Mouse (Mus musculus) MEL (cell line): ENCODE results near the gene Zbtb37. TPM values are rescaled to one million over a fixed set of nuclear protein-coding genes. Genes with fewer than 3 reads are reported as not detected.

Experiments
- DNase-seq: peaks from one replicate; pipeline ENCODE4 v3.0.0; 2011; ENCODE audit warnings: low read depth, low spot score
- H3K27ac ChIP-seq: 2 replicates; pipeline ENCODE4 v1.5.1; 2012; ENCODE audit warnings: low read depth, mild to moderate bottlenecking, control low read depth, low read length, moderate library complexity; ENCODE audit not compliant: control insufficient read depth
- H3K27me3 ChIP-seq, 2 experiments: fragments of 150-350 bp in 1 of 2; sonication (generic) in 1 of 2; 2 replicates each; pipeline ENCODE4 v1.6.1; 2012; ENCODE audit warnings: low read length in 2 of 2, mild to moderate bottlenecking in 2 of 2, improper control_type of control experiment in 1 of 2, moderate library complexity in 1 of 2; ENCODE audit not compliant: insufficient read depth in 2 of 2, control insufficient read depth in 1 of 2
- H3K36me3 ChIP-seq, 2 experiments: 2 replicates each; pipeline ENCODE4 v1.6.1; 2012 to 2014; ENCODE audit warnings: low read length in 2 of 2, improper control_type of control experiment in 1 of 2, inconsistent platforms in 1 of 2, mild to moderate bottlenecking in 1 of 2; ENCODE audit not compliant: insufficient read depth in 2 of 2, control insufficient read depth in 1 of 2
- H3K4me1 ChIP-seq, 2 experiments: fragments of 150-350 bp in 1 of 2; sonication (generic) in 1 of 2; 2 replicates each; pipeline ENCODE4 v1.6.1; 2012; ENCODE audit warnings: low read length in 2 of 2, improper control_type of control experiment in 1 of 2, mild to moderate bottlenecking in 1 of 2; ENCODE audit not compliant: insufficient read depth in 2 of 2, control insufficient read depth in 1 of 2
- H3K4me3 ChIP-seq, 2 experiments: fragments of 150-350 bp in 1 of 2; sonication (generic) in 1 of 2; 2 replicates each; pipeline ENCODE4 v1.5.1; 2012; ENCODE audit warnings: low read depth in 2 of 2, low read length in 2 of 2, mild to moderate bottlenecking in 2 of 2, moderate library complexity in 2 of 2, control low read depth in 1 of 2, improper control_type of control experiment in 1 of 2; ENCODE audit not compliant: control insufficient read depth in 1 of 2, insufficient read depth in 1 of 2
- H3K79me2 ChIP-seq: 2 replicates; pipeline ENCODE4 v1.6.1; 2012; ENCODE audit warnings: mild to moderate bottlenecking, low read length, moderate library complexity; ENCODE audit not compliant: control insufficient read depth, poor library complexity, insufficient read depth
- H3K9ac ChIP-seq: 2 replicates; pipeline ENCODE4 v1.6.1; 2012; ENCODE audit warnings: low read depth, mild to moderate bottlenecking, control low read depth, low read length, moderate library complexity; ENCODE audit not compliant: control insufficient read depth, poor library complexity, severe bottlenecking
- H3K9me3 ChIP-seq: fragments of 150-350 bp; sonication (generic); replicated peaks from 2 replicates; pipeline ENCODE4 v1.6.1; 2012; ENCODE audit warnings: mild to moderate bottlenecking, low read length, improper control_type of control experiment, moderate library complexity; ENCODE audit not compliant: insufficient read depth
- CHD1 ChIP-seq: IDR thresholded peaks from 2 replicates; pipeline ENCODE4 v1.6.1; 2012; ENCODE audit warnings: low read depth, mild to moderate bottlenecking, inconsistent platforms, low read length, improper control_type of control experiment
- EP300 ChIP-seq, 2 experiments: IDR thresholded peaks; 2 replicates each; pipeline ENCODE4 v1.6.1; 2011; ENCODE audit warnings: improper control_type of control experiment in 2 of 2, low read length in 2 of 2, low read depth in 1 of 2, mild to moderate bottlenecking in 1 of 2
- ETS1 ChIP-seq: IDR thresholded peaks from 2 replicates; pipeline ENCODE4 v1.6.1; 2012; ENCODE audit warnings: low read depth, mild to moderate bottlenecking, inconsistent platforms, low read length, improper control_type of control experiment, moderate library complexity
- GATA1 ChIP-seq: IDR thresholded peaks from 2 replicates; pipeline ENCODE4 v1.6.1; 2011; ENCODE audit warnings: low read depth, low read length, improper control_type of control experiment
- HCFC1 ChIP-seq: IDR thresholded peaks from 2 replicates; pipeline ENCODE4 v1.6.1; 2012; ENCODE audit warnings: low read depth, mild to moderate bottlenecking, inconsistent platforms, low read length, improper control_type of control experiment, moderate library complexity
- JUND ChIP-seq: IDR thresholded peaks from 2 replicates; pipeline ENCODE4 v1.6.1; 2011; ENCODE audit warnings: low read depth, mild to moderate bottlenecking, improper control_type of control experiment, low read length
- KAT2A ChIP-seq: conservative IDR thresholded peaks from 2 replicates; pipeline ENCODE4 v1.6.1; 2012; ENCODE audit warnings: low read depth, low read length, improper control_type of control experiment, inconsistent platforms
- MAFK ChIP-seq: IDR thresholded peaks from 2 replicates; pipeline ENCODE4 v1.6.1; 2011; ENCODE audit warnings: low read depth, mild to moderate bottlenecking, low read length, improper control_type of control experiment, borderline replicate concordance
- MAX ChIP-seq: IDR thresholded peaks from 2 replicates; pipeline ENCODE4 v1.6.1; 2011; ENCODE audit warnings: low read length, improper control_type of control experiment
- MAZ ChIP-seq: IDR thresholded peaks from 2 replicates; pipeline ENCODE4 v1.6.1; 2012; ENCODE audit warnings: low read depth, mild to moderate bottlenecking, inconsistent platforms, low read length, improper control_type of control experiment
- MEF2A ChIP-seq: IDR thresholded peaks from 2 replicates; pipeline ENCODE4 v1.6.1; 2014; ENCODE audit warnings: low read depth, mild to moderate bottlenecking, inconsistent platforms, low read length, improper control_type of control experiment; ENCODE audit not compliant: poor library complexity, insufficient replicate concordance, severe bottlenecking; ENCODE audit errors: extremely low read depth
- NRF1 ChIP-seq: IDR thresholded peaks from 2 replicates; pipeline ENCODE4 v1.6.1; 2014; ENCODE audit warnings: low read depth, mild to moderate bottlenecking, inconsistent platforms, low read length, improper control_type of control experiment, moderate library complexity; ENCODE audit not compliant: poor library complexity, insufficient read depth, severe bottlenecking
- POLR2AphosphoS2 ChIP-seq: IDR thresholded peaks from 2 replicates; pipeline ENCODE4 v1.6.1; 2011; ENCODE audit warnings: low read length, improper control_type of control experiment
- RAD21 ChIP-seq: IDR thresholded peaks from 2 replicates; pipeline ENCODE4 v1.6.1; 2011; ENCODE audit warnings: mild to moderate bottlenecking, low read depth, low read length, improper control_type of control experiment
- SMC3 ChIP-seq: IDR thresholded peaks from 2 replicates; pipeline ENCODE4 v1.6.1; 2011; ENCODE audit warnings: low read depth, low read length, improper control_type of control experiment
- TAL1 ChIP-seq: IDR thresholded peaks from 2 replicates; pipeline ENCODE4 v1.6.1; 2012; ENCODE audit warnings: mild to moderate bottlenecking, inconsistent platforms, low read length, moderate library complexity, mixed read lengths
- TCF12 ChIP-seq: IDR thresholded peaks from 2 replicates; pipeline ENCODE4 v1.6.1; 2014; ENCODE audit warnings: low read depth, mild to moderate bottlenecking, inconsistent platforms, low read length, improper control_type of control experiment, moderate library complexity
- UBTF ChIP-seq: IDR thresholded peaks from 2 replicates; pipeline ENCODE4 v1.6.1; 2012; ENCODE audit warnings: low read depth, mild to moderate bottlenecking, inconsistent platforms, low read length, improper control_type of control experiment, moderate library complexity, borderline replicate concordance; ENCODE audit not compliant: insufficient read depth
- ZNF384 ChIP-seq: IDR thresholded peaks from 2 replicates; pipeline ENCODE4 v1.6.1; 2012; ENCODE audit warnings: low read depth, mild to moderate bottlenecking, inconsistent platforms, low read length, improper control_type of control experiment
- polyA plus RNA-seq, 2 experiments: library from polyadenylated mRNA; stranded (reverse) in 1 of 2; unstranded in 1 of 2; fragments of >175 nt in 1 of 2; fragments of >200 nt in 1 of 2; gene quantifications; 2 replicates each; pipeline versions ENCODE4 v1.2.1 to v1.2.4; 2012; ENCODE audit warnings: low replicate concordance in 2 of 2, low read depth in 1 of 2; ENCODE audit not compliant: insufficient read length in 2 of 2, insufficient read depth in 1 of 2, missing spikeins in 1 of 2
- total RNA-seq: library from RNA; depleted of rRNA; stranded (reverse); fragments of 300-350 nt; gene quantifications from 2 replicates; pipeline ENCODE4 v1.2.3, GENCODE M21; 2012

The Zbtb37 gene
- total and polyA plus RNA-seq, 3 experiments, result 4.2 to 5.7 TPM; not detected in 1

GRCm38 (mm10) chr1:161027196-161027595, 7.5 kb downstream of the Zbtb37 start:
- TF ChIP-seq MAX (no peak), EP300 (IDR thresholded peaks at IDR 0.05; ENCODE audit: low read depth in 1 of 2, low read length in 2 of 2) (0 out of 4 replicates have a peak, but pooled peaks of 1 of the 2 experiments have one; percentile 32), TCF12 (peak; percentile 30; the same call in 1 of the 2 replicates), TAL1 (peak; percentile 19; the same call in 1 of the 2 replicates), GATA1 (peak; percentile 45; the same call in 1 of the 2 replicates), ETS1 (no peak), CHD1 (no peak)
- TF ChIP-seq, all 39 proteins: peak for 4
- Histone ChIP-seq H3K27me3 (no peaks in the 10 kb centered on the region), H3K36me3 (peaks cover 0 to 33% of the 10 kb centered on the region in 2 experiments; a peak in 3 of 4 replicates), H3K9ac (no peak overlapping the region), H3K4me1 (peaks cover 2 to 6% of the 10 kb centered on the region in 2 experiments), H3K4me3 (no peak overlapping the region), H3K79me2 (peaks cover 3% of the 10 kb centered on the region; the same call in 1 of the 2 replicates), H3K27ac (no peak overlapping the region), H3K9me3 (no peaks in the 10 kb centered on the region)
- DNase-seq, result peak; percentile 68

GRCm38 (mm10) chr1:161025410-161026210, 9.0 kb downstream of the Zbtb37 start:
- TF ChIP-seq MAZ (no peak), SMC3 (no peak), POLR2AphosphoS2 (no peak), NRF1 (no peak), HCFC1 (no peak), MEF2A (no peak), TAL1 (no peak), KAT2A (no peak), MAFK (no peak), JUND (no peak), UBTF (no peak), ZNF384 (no peak), RAD21 (no peak)
- no peaks in the 10 kb centered on the region for H3K9me3 ChIP-seq
- H3K36me3 ChIP-seq, result peaks cover under 1 to 21% of the 10 kb centered on the region in 2 experiments; a peak in 3 of 4 replicates
- H3K4me1 ChIP-seq, result peaks cover 0 to 2% of the 10 kb centered on the region in 2 experiments; a peak in 2 of 4 replicates
- no peak for DNase-seq
- no peak overlapping the region for H3K27ac ChIP-seq
- no peaks in the 10 kb centered on the region for H3K27me3 ChIP-seq
- no peaks in the 10 kb centered on the region for H3K79me2 ChIP-seq
- H3K9ac ChIP-seq, result no peak overlapping the region
- no peak overlapping the region for H3K4me3 ChIP-seq
